Mouse (Mus musculus) spleen, adult 2 months (tissue): Measurements from ENCODE around the gene Spc24.

Source experiments
- CTCF ChIP-seq: fragments of 200-500 bp; IDR thresholded peaks from 2 replicates; pipeline ENCODE4 v1.5.1; 2011; ENCODE audit warnings: mild to moderate bottlenecking, inconsistent platforms; ENCODE audit not compliant: insufficient read depth, insufficient read length, insufficient replicate concordance; ENCODE audit errors: extremely low read depth
- POLR2A ChIP-seq: fragments of 200-500 bp; IDR thresholded peaks from 2 replicates; pipeline ENCODE4 v1.6.1; 2011; ENCODE audit warnings: low read depth, low read length, inconsistent platforms

- TF ChIP-seq CTCF (no peak), POLR2A (no peak)
Observed at GRCm38 (mm10) chr9:21759718-21760117, 385 bp downstream of the Spc24 start.
